ENCODE assay signal across 25 mouse cellular contexts in genomic region chr12:109406018-109406417, GRCm38 (mm10). TPM values are rescaled to one million over a fixed set of nuclear protein-coding genes. Genes with fewer than 3 reads are reported as not detected.
DNase-seq lines count a peak whose midpoint lies in the region; ATAC-seq and TF ChIP-seq lines count a peak whose summit lies in the region.
"Had no signal": no experiment of that assay in that cellular context is flagged by ENCODE, and none has a peak within 500 bp of the region (broad histone marks: within the 10 kb centered on the region; RNA-seq: fewer than 3 reads in every experiment).

No protein-coding gene starts in this region.

- no peaks in the 10 kb centered on the region for H3K36me3 ChIP-seq in heart, embryonic 10.5 days
- no peaks in the 10 kb centered on the region for H3K36me3 ChIP-seq in limb, embryonic 10.5 days
- H3K36me3 ChIP-seq in intestine, postnatal 0 days (ENCODE audit: control insufficient read depth, insufficient read depth): no peaks in the 10 kb centered on the region
- H3K36me3 ChIP-seq: embryonic facial prominence, embryonic 13.5 days; G1E; heart, embryonic 15.5 days; hindbrain, embryonic 12.5 days had no signal

- H3K4me1 ChIP-seq in heart, embryonic 10.5 days: peaks cover 74% of the 10 kb centered on the region
- H3K4me1 ChIP-seq in limb, embryonic 10.5 days: peaks cover 97% of the 10 kb centered on the region
- H3K4me1 ChIP-seq in intestine, postnatal 0 days (replicated peaks; ENCODE audit: control insufficient read depth, insufficient read depth, low read length): peaks cover 18% of the 10 kb centered on the region

- no peaks in the 10 kb centered on the region for H3K9me3 ChIP-seq in heart, embryonic 10.5 days
- H3K9me3 ChIP-seq in limb, embryonic 10.5 days (replicated peaks): no peaks in the 10 kb centered on the region
- no peaks in the 10 kb centered on the region for H3K9me3 ChIP-seq in intestine, postnatal 0 days (ENCODE audit: control insufficient read depth)
- H3K9me3 ChIP-seq: embryonic facial prominence, embryonic 13.5 days; forebrain, embryonic 13.5 days; heart, embryonic 15.5 days; hindbrain, embryonic 12.5 days had no signal

- 53% methylated on average over 3 of the region's 3 CpGs for WGBS in heart, embryonic 10.5 days
- WGBS in limb, embryonic 10.5 days: 11% methylated on average over 3 of the region's 3 CpGs
- 64% methylated on average over 3 of the region's 3 CpGs for WGBS in intestine, postnatal 0 days

- 0 out of 2 replicates have a peak, but pooled peaks cover 3% of the 10 kb centered on the region for H3K27me3 ChIP-seq in heart, embryonic 10.5 days (ENCODE audit: insufficient read depth, poor library complexity, severe bottlenecking)
- H3K27me3 ChIP-seq in limb, embryonic 10.5 days (ENCODE audit: low read depth, poor library complexity, severe bottlenecking): no peaks in the 10 kb centered on the region
- no peaks in the 10 kb centered on the region for H3K27me3 ChIP-seq in intestine, postnatal 0 days (replicated peaks; ENCODE audit: control insufficient read depth, insufficient read depth, low read length)
- H3K27me3 ChIP-seq: embryonic facial prominence, embryonic 13.5 days; forebrain, embryonic 13.5 days; heart, embryonic 15.5 days; hindbrain, embryonic 12.5 days had no signal

- ATAC-seq in intestine, postnatal 0 days: no peak
- ATAC-seq: forebrain, embryonic 13.5 days; hindbrain, postnatal 0 days had no signal

- TF ChIP-seq CTCF in intestine, postnatal 0 days (IDR thresholded peaks at IDR 0.05; ENCODE audit: low read depth): no peak

- H3K4me2 ChIP-seq in intestine, postnatal 0 days (replicated peaks; ENCODE audit: low read depth): no peak overlapping the region
- H3K4me2 ChIP-seq: embryonic facial prominence, embryonic 13.5 days; forebrain, embryonic 13.5 days; heart, embryonic 11.5 days; heart, embryonic 15.5 days; hindbrain, embryonic 12.5 days had no signal

- DNase-seq in heart, embryonic 10.5 days (ENCODE audit: low spot score): no peak
- DNase-seq in heart, postnatal 25 days (ENCODE audit: low spot score): no peak
- DNase-seq in ZHBTc4 (ENCODE audit: low read depth, low spot score): peak; percentile 18
- DNase-seq in embryo, embryonic 11 days: peak; percentile 72
- DNase-seq in limb, embryonic 10.5 days (ENCODE audit: low spot score): peak; percentile 79
- DNase-seq in left cerebral cortex, postnatal 10 days (ENCODE audit: extremely low spot score in 1 of 2, low spot score in 2 of 2): no peak
- DNase-seq in MN1 (ENCODE audit: low spot score): no peak
- DNase-seq: adrenal gland, adult 8-10 months; adrenal gland, postnatal 36 days; cerebellum, adult 11 months; cerebellum, adult 8-10 months; cerebellum, postnatal 14 days; gastrocnemius, postnatal 36 days; heart, adult 18-20 months; heart, postnatal 14 days; kidney, adult 18-20 months had no signal

- H3K9ac ChIP-seq in intestine, postnatal 0 days (ENCODE audit: low read depth, low read length): no peak overlapping the region
- H3K9ac ChIP-seq: embryonic facial prominence, embryonic 13.5 days; forebrain, embryonic 13.5 days; heart, embryonic 15.5 days; hindbrain, embryonic 12.5 days had no signal

- H3K4me3 ChIP-seq in heart, embryonic 10.5 days: no peak overlapping the region
- 0 out of 2 replicates have a peak overlapping the region, but pooled peaks have one; percentile 15 for H3K4me3 ChIP-seq in limb, embryonic 10.5 days
- no peak overlapping the region for H3K4me3 ChIP-seq in intestine, postnatal 0 days (ENCODE audit: low read depth, low read length)
- H3K4me3 ChIP-seq: embryonic facial prominence, embryonic 13.5 days; forebrain, embryonic 13.5 days; heart, embryonic 15.5 days; hindbrain, embryonic 12.5 days had no signal

- H3K27ac ChIP-seq in heart, embryonic 10.5 days: peak overlapping the region; percentile 62; the same call in 1 of the 2 replicates
- peak overlapping the region; percentile 73 for H3K27ac ChIP-seq in limb, embryonic 10.5 days
- no peak overlapping the region for H3K27ac ChIP-seq in intestine, postnatal 0 days (ENCODE audit: low read depth, low read length)
- H3K27ac ChIP-seq: embryonic facial prominence, embryonic 13.5 days; forebrain, embryonic 13.5 days; heart, embryonic 15.5 days; hindbrain, embryonic 12.5 days; hindbrain, postnatal 0 days had no signal

- intact Hi-C loops in heart, postnatal 25 days (cut with DNase I): no loop called here
- intact Hi-C loops in left cerebral cortex, postnatal 10 days (cut with DNase I): no loop called here

RNA-seq across cellular contexts. Expression of gene Dlk1, which starts 46.6 kb away (rescaled TPM):
- 56.8 and 345 TPM in 2 replicates for polyA plus RNA-seq in heart, embryonic 10.5 days (2016; fragmentation: Nextera tagmentation; extraction: Ambion mirVana)
- under 1 TPM; 0.26 to 0.61 TPM for total RNA-seq in heart, postnatal 25 days (2021)
- 106 and 159 TPM in 2 replicates for polyA plus RNA-seq in limb, embryonic 10.5 days (2016; fragmentation: Nextera tagmentation; extraction: Ambion mirVana)
- 1 to 10 TPM; 2.1 to 2.9 TPM for total RNA-seq in left cerebral cortex, postnatal 10 days (2021)
- 73.6 and 78.6 TPM in 2 replicates for polyA plus RNA-seq in intestine, postnatal 0 days (2015; fragmentation: Nextera tagmentation; extraction: Ambion mirVana)
- total RNA-seq: common myeloid progenitor, adult 5-6 weeks had no signal
- polyA plus RNA-seq: G1E had no signal

Comparison
In these comparisons a context has a peak if more than half of its experiments do, and no peak if none do; other contexts are left out.
1. DNase-seq: peak in ZHBTc4 (single experiment), embryo, embryonic 11 days (single experiment) and limb, embryonic 10.5 days (single experiment); none in heart, embryonic 10.5 days (single experiment), heart, postnatal 25 days (single experiment), left cerebral cortex, postnatal 10 days (0 of 2) and MN1 (single experiment).